Comparison of ENCODE assay signal across 11 mouse cellular contexts in the genomic region with DNA sequence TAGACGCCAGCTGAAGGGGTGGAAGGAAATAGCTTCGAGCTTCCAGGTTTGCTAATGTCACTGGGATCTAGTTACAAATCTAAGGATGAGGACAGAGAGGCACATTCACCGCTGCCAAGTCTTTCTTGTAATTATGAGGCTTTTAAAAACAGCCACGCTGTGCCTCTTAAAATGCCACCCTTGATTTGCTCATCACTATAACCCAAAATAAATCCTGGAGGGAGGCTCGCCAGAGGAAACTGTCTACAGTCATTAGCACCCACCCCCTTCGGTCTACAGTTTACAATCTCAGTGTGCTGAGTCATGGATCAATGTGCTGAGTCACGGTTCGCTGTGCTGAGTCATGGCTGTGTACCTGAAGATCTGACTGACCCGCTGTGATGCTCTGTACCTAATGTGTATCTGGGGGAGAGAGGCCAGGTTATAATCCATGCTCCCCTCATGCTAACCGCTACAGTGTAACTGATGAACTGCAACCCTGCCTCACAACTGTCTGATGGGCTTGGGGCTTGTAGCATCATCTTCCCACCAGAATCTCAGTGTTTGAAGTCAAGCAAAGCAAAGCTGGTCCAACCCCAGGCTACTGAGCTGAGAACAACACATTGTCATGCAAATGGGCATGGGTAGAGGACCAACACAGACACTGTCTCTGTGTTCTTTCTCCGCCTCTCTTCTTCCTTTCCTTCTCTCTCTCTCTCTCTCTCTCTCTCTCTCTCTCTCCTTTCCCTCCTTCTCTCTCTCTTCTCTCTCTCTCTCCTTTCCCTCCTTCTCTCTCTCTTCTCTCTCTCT.
DNase-seq lines count a peak whose midpoint lies in the region; ATAC-seq and TF ChIP-seq lines count a peak whose summit lies in the region.
"Had no signal": no experiment of that assay in that cellular context is flagged by ENCODE, and none has a peak within 500 bp of the region (broad histone marks: within the 10 kb centered on the region; RNA-seq: fewer than 3 reads in every experiment).

No protein-coding gene starts in this region.

- H3K4me3 ChIP-seq in limb, embryonic 11.5 days (ENCODE audit: low read depth, low read length) = no peak overlapping the region
- H3K4me3 ChIP-seq in limb, embryonic 10.5 days = no peak overlapping the region
- H3K4me3 ChIP-seq in embryonic facial prominence, embryonic 14.5 days (ENCODE audit: low read depth, low read length) = no peak overlapping the region
- H3K4me3 ChIP-seq in lung, adult 2 months (replicated peaks; ENCODE audit: extremely low read depth, low read depth, low read length) = no peak overlapping the region
- H3K4me3 ChIP-seq: heart, embryonic 13.5 days; intestine, embryonic 15.5 days; midbrain, embryonic 13.5 days; stomach, embryonic 15.5 days had no signal

- no peak overlapping the region for H3K9ac ChIP-seq in limb, embryonic 11.5 days (ENCODE audit: low read length)
- no peak overlapping the region for H3K9ac ChIP-seq in embryonic facial prominence, embryonic 14.5 days (ENCODE audit: low read depth, low read length)
- H3K9ac ChIP-seq: heart, embryonic 13.5 days; intestine, embryonic 15.5 days; midbrain, embryonic 13.5 days; stomach, embryonic 15.5 days had no signal

- no peaks in the 10 kb centered on the region for H3K9me3 ChIP-seq in limb, embryonic 11.5 days (ENCODE audit: control insufficient read depth, low read length)
- H3K9me3 ChIP-seq in limb, embryonic 10.5 days (replicated peaks) = no peaks in the 10 kb centered on the region
- H3K9me3 ChIP-seq in embryonic facial prominence, embryonic 14.5 days (ENCODE audit: control insufficient read depth, low read length) = no peaks in the 10 kb centered on the region
- H3K9me3 ChIP-seq: heart, embryonic 13.5 days; intestine, embryonic 15.5 days; midbrain, embryonic 13.5 days; stomach, embryonic 15.5 days had no signal

- no peak overlapping the region for H3K4me2 ChIP-seq in limb, embryonic 11.5 days (ENCODE audit: low read depth, severe bottlenecking)
- H3K4me2 ChIP-seq in embryonic facial prominence, embryonic 14.5 days (ENCODE audit: low read depth, low read length) = no peak overlapping the region
- H3K4me2 ChIP-seq: heart, embryonic 13.5 days; intestine, embryonic 15.5 days; midbrain, embryonic 13.5 days; stomach, embryonic 15.5 days had no signal

- H3K36me3 ChIP-seq in limb, embryonic 11.5 days (ENCODE audit: control insufficient read depth, insufficient read depth, low read length) = no peaks in the 10 kb centered on the region
- H3K36me3 ChIP-seq in limb, embryonic 10.5 days = no peaks in the 10 kb centered on the region
- no peaks in the 10 kb centered on the region for H3K36me3 ChIP-seq in embryonic facial prominence, embryonic 14.5 days (ENCODE audit: control insufficient read depth, insufficient read depth, low read length)
- H3K36me3 ChIP-seq: heart, embryonic 13.5 days; intestine, embryonic 15.5 days; midbrain, embryonic 13.5 days; stomach, embryonic 15.5 days had no signal

- TF ChIP-seq CTCF in lung, adult 2 months (IDR thresholded peaks at IDR 0.05; ENCODE audit: insufficient read depth, low read length) = no peak

- peaks cover 14% of the 10 kb centered on the region; the same call in 1 of the 2 replicates for H3K4me1 ChIP-seq in limb, embryonic 11.5 days (ENCODE audit: control insufficient read depth, insufficient read depth, low read length)
- H3K4me1 ChIP-seq in limb, embryonic 10.5 days = peaks cover 20% of the 10 kb centered on the region
- peaks cover 19% of the 10 kb centered on the region for H3K4me1 ChIP-seq in embryonic facial prominence, embryonic 14.5 days (ENCODE audit: control insufficient read depth, insufficient read depth, low read length)
- H3K4me1 ChIP-seq in lung, adult 2 months (ENCODE audit: control insufficient read depth, insufficient read depth, low read length) = no peaks in the 10 kb centered on the region
- H3K4me1 ChIP-seq: intestine, embryonic 15.5 days; stomach, embryonic 15.5 days had no signal

- no peak for TF ChIP-seq POLR2A in lung, adult 2 months (IDR thresholded peaks at IDR 0.05; ENCODE audit: borderline replicate concordance, extremely low read depth, low read depth, low read length)

- no peak for ATAC-seq in limb, embryonic 11.5 days (ENCODE audit: insufficient number of reproducible peaks, low FRiP score, low TSS enrichment, low read depth)
- ATAC-seq in embryonic facial prominence, embryonic 14.5 days (ENCODE audit: low read depth) = peak; percentile 60; the same call in 1 of the 2 replicates
- ATAC-seq: intestine, embryonic 15.5 days had no signal

- no peak overlapping the region for H3K27ac ChIP-seq in limb, embryonic 11.5 days (replicated peaks; ENCODE audit: low read depth, low read length)
- no peak overlapping the region for H3K27ac ChIP-seq in limb, embryonic 10.5 days
- H3K27ac ChIP-seq in embryonic facial prominence, embryonic 14.5 days (replicated peaks; ENCODE audit: low read depth, low read length) = no peak overlapping the region
- H3K27ac ChIP-seq: heart, embryonic 13.5 days; intestine, embryonic 15.5 days; stomach, embryonic 15.5 days had no signal

- H3K27me3 ChIP-seq in limb, embryonic 11.5 days (ENCODE audit: control insufficient read depth, insufficient read depth, low read length) = no peaks in the 10 kb centered on the region
- no peaks in the 10 kb centered on the region for H3K27me3 ChIP-seq in limb, embryonic 10.5 days (ENCODE audit: low read depth, poor library complexity, severe bottlenecking)
- no peaks in the 10 kb centered on the region for H3K27me3 ChIP-seq in embryonic facial prominence, embryonic 14.5 days (replicated peaks; ENCODE audit: control insufficient read depth, insufficient read depth, low read length)
- H3K27me3 ChIP-seq: heart, embryonic 13.5 days; intestine, embryonic 15.5 days; midbrain, embryonic 13.5 days; stomach, embryonic 15.5 days had no signal

- WGBS in limb, embryonic 11.5 days = 66% methylated on average over 11 of the region's 11 CpGs
- 66% methylated on average over 11 of the region's 11 CpGs for WGBS in limb, embryonic 10.5 days
- 52% methylated on average over 11 of the region's 11 CpGs for WGBS in embryonic facial prominence, embryonic 14.5 days
- WGBS in lung, adult 2 months = 59% methylated on average over 11 of the region's 11 CpGs

- DNase-seq in limb, embryonic 11.5 days (ENCODE audit: low spot score) = peak; percentile 32
- no peak for DNase-seq in limb, embryonic 10.5 days (ENCODE audit: low spot score)
- peak; percentile 77 for DNase-seq in embryonic facial prominence, embryonic 14.5 days (ENCODE audit: low spot score)
- DNase-seq in layer of hippocampus, postnatal 36 days = peak; percentile 35 to 40
- DNase-seq in telencephalon, adult 2 months (ENCODE audit: low read depth, low spot score) = peak; percentile 85
- DNase-seq in lung, adult 2 months = no peak
- no peak for DNase-seq in adipocyte (ENCODE audit: low spot score)

Comparison
In these comparisons a context has a peak if more than half of its experiments do, and no peak if none do; other contexts are left out.
1. DNase-seq: peak in limb, embryonic 11.5 days (single experiment), embryonic facial prominence, embryonic 14.5 days (single experiment), layer of hippocampus, postnatal 36 days (2 of 2) and telencephalon, adult 2 months (single experiment); none in limb, embryonic 10.5 days (single experiment), lung, adult 2 months (single experiment) and adipocyte (single experiment).